Mouse (Mus musculus) thymus, adult 2 months (tissue): ENCODE results near the gene Sirt7.

ENCODE experiments used
- CTCF ChIP-seq: fragments of 200-500 bp; IDR thresholded peaks from 2 replicates; pipeline ENCODE4 v1.5.1; 2012; ENCODE audit warnings: mild to moderate bottlenecking, control low read depth, low read length, moderate library complexity, borderline replicate concordance; ENCODE audit not compliant: control insufficient read depth, poor library complexity, insufficient read depth; ENCODE audit errors: extremely low read depth
- POLR2A ChIP-seq: fragments of 200-500 bp; IDR thresholded peaks from 2 replicates; pipeline ENCODE4 v1.6.1; 2012; ENCODE audit warnings: mild to moderate bottlenecking, low read length, control low read depth, moderate library complexity; ENCODE audit not compliant: control insufficient read depth, poor library complexity, insufficient read depth; ENCODE audit errors: extremely low read depth

- TF ChIP-seq CTCF (no peak), POLR2A (no peak)
These were observed 38.7 kb upstream of the Sirt7 start for GRCm38 (mm10) chr11:120663714-120664113.
